Mouse (Mus musculus): ENCODE results near the gene Gm10837.

The Gm10837 gene

DNA sequence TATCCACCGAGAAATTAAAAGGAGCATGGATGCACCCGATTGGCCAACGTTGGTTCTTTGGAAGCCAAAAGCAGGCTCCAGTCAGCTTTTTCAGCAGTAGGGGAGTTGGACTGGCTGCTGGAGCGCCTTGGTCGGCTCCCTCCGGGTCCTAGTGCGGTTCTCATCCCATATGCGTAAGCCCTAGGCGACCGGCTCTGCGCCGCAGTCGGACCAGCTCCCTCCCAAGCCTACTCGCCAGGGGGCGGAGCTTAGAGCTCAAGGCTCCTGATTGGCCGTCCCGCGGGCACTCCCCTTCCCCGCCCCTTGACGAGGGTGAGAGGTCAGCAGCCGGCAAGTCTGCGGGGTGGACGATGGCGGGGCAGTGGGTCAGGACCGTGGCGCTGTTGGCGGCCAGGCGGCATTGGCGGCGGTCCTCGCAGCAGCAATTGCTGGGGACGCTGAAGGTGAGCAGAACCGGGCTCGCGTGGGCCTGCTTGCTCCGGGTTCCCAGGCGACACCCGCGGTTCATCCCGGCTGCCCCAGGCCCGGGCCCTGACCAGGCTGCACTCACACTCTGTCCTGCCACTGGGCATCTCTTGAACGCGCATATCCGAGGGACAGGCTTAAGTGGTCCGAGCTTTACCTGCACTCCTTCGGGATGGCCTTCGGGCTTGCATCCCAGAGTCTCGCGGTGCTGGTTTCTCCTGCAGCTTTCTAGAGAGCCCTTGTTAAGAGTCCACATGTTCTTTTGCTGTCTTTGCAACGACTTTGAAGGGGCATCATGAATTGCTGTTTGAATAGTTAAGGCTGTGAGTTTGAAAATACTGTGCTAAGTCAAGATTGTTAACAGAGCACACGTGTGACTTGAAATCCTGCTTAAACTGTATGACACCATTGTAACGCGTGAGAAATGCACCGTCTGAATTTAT lies 43.9 kb downstream of the Gm10837 start, which contains the start of gene Pcca:
TSS of gene Pcca (plus strand) at position 308 of the 908 bp plus-strand sequence.
- DNase-seq (ENCODE audit: low spot score in 2 of 2), result peak; percentile 93 to 95

DNA sequence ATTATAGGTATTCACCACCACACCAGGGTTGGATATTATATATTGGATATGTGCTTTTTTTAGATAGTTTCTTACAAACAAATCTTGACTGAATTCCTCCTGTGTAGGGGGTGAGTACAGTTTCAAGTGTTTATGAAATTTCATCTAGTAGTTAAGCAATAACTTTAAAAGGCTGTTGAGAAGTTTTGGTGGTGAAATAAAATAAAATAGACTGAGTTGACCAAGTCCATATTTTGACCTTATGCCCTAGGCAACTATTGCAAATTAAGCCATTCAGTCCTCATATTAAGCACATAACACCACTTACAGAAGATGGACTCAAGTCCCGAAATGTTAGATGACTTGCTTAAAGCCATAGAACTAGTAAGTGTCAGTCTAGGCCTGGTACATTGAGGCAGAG lies 45.6 kb downstream of the Gm10837 start:
- DNase-seq (ENCODE audit: low spot score in 2 of 2), result no peak
